Mouse (Mus musculus) midbrain, postnatal 0 days (tissue): Measurements from ENCODE around the gene Zfp37. TPM values are rescaled to one million over a fixed set of nuclear protein-coding genes. Genes with fewer than 3 reads are reported as not detected.

Experiments used
- ATAC-seq: fragments of 200-750 bp; cut with Nextera tagmentation; 2 replicates; pipeline ENCODE4 v1.8.0; 2017; ENCODE audit warnings: moderate number of reproducible peaks, mild to moderate bottlenecking, moderate TSS enrichment, moderate library complexity; ENCODE audit not compliant: low FRiP score
- DNase-seq: peaks from one replicate; pipeline ENCODE4 v3.0.0-alpha.2; 2015; ENCODE audit warnings: low spot score
- H3K27ac ChIP-seq: fragments of 300-500 bp; sonication (generic); 2 replicates; pipeline ENCODE4 v1.5.1; 2014; ENCODE audit warnings: low read depth, mild to moderate bottlenecking, low read length, mixed read lengths
- H3K27me3 ChIP-seq: fragments of 300-500 bp; sonication (generic); 2 replicates; pipeline ENCODE4 v1.6.1; 2014; ENCODE audit warnings: low read length, control low read depth, mixed read lengths; ENCODE audit not compliant: insufficient read depth
- H3K36me3 ChIP-seq: fragments of 300-500 bp; sonication (generic); 2 replicates; pipeline ENCODE4 v1.6.1; 2014; ENCODE audit warnings: low read length, control low read depth, mixed read lengths; ENCODE audit not compliant: insufficient read depth
- H3K4me1 ChIP-seq: fragments of 300-500 bp; sonication (generic); 2 replicates; pipeline ENCODE4 v1.6.1; 2014; ENCODE audit warnings: mild to moderate bottlenecking, control low read depth, antibody characterized with exemption, low read length, mixed read lengths; ENCODE audit not compliant: insufficient read depth
- H3K4me2 ChIP-seq: fragments of 300-500 bp; sonication (generic); 2 replicates; pipeline ENCODE4 v1.6.1; 2014; ENCODE audit warnings: low read depth, mild to moderate bottlenecking, low read length, mixed read lengths; ENCODE audit not compliant: poor library complexity, severe bottlenecking
- H3K4me3 ChIP-seq: fragments of 300-500 bp; sonication (generic); 2 replicates; pipeline ENCODE4 v1.5.1; 2014; ENCODE audit warnings: low read depth, mild to moderate bottlenecking, low read length, moderate library complexity
- H3K9ac ChIP-seq: fragments of 300-500 bp; sonication (generic); replicated peaks from 2 replicates; pipeline ENCODE4 v1.6.1; 2014; ENCODE audit warnings: mild to moderate bottlenecking, low read length, moderate library complexity, mixed read lengths; ENCODE audit not compliant: poor library complexity, severe bottlenecking
- H3K9me3 ChIP-seq: fragments of 300-500 bp; sonication (generic); 2 replicates; pipeline ENCODE4 v1.6.1; 2016; ENCODE audit warnings: low read length, control low read depth
- CTCF ChIP-seq: IDR thresholded peaks from 2 replicates; pipeline ENCODE4 v1.5.1; 2016; ENCODE audit warnings: antibody characterized with exemption, mild to moderate bottlenecking
- WGBS: fragments of 180-500 bp; shearing (Covaris S2); extraction: QIAGEN DNeasy Blood & Tissue Kit; methylation state at CpG from one replicate; pipeline ENCODE4 v1.1.7; 2014; 5-methylcytosine and 5-hydroxymethylcytosine counted together
- polyA plus RNA-seq: library from polyadenylated mRNA; unstranded; fragments of >200 nt; fragmentation: Nextera tagmentation; extraction: Ambion mirVana; gene quantifications from 2 replicates; pipeline ENCODE4 v1.2.1, GENCODE M21; 2015
- total RNA-seq: library from RNA; depleted of rRNA; stranded (reverse); fragments of >200 nt; gene quantifications from 2 replicates; pipeline ENCODE4 v1.2.3, GENCODE M21; 2014

Gene Zfp37
- total and polyA plus RNA-seq, 2 experiments from 2014 or later, result 20.5 to 25.1 TPM

- Histone ChIP-seq H3K4me1 (no peaks in the 10 kb centered on the region), H3K27ac (no peak overlapping the region), H3K36me3 (no peaks in the 10 kb centered on the region), H3K4me2 (no peak overlapping the region), H3K9ac (no peak overlapping the region), H3K4me3 (no peak overlapping the region), H3K9me3 (no peaks in the 10 kb centered on the region), H3K27me3 (no peaks in the 10 kb centered on the region)
- 36% methylated on average over 8 of the region's 8 CpGs for WGBS
- no peak for ATAC-seq
- TF ChIP-seq CTCF, result no peak
- no peak for DNase-seq
These were observed 26.1 kb upstream of the Zfp37 start for GRCm38 (mm10) chr4:62256931-62257330.

GRCm38 (mm10) chr4:62254551-62254950 is 23.7 kb upstream of the Zfp37 start:
- DNase-seq (no peak), ATAC-seq (no peak)
- H3K9me3 ChIP-seq, result no peaks in the 10 kb centered on the region
- H3K9ac ChIP-seq, result no peak overlapping the region
- H3K27me3 ChIP-seq, result no peaks in the 10 kb centered on the region
- H3K4me2 ChIP-seq, result no peak overlapping the region
- H3K4me3 ChIP-seq, result no peak overlapping the region
- no peaks in the 10 kb centered on the region for H3K36me3 ChIP-seq
- no peak overlapping the region for H3K27ac ChIP-seq
- 77% methylated on average over 8 of the region's 8 CpGs for WGBS
- no peak for TF ChIP-seq CTCF
- H3K4me1 ChIP-seq, result no peaks in the 10 kb centered on the region

- 87% methylated on average over 4 of the region's 4 CpGs for WGBS
- DNase-seq, result no peak
These were observed 20.9 kb upstream of the Zfp37 start for GRCm38 (mm10) chr4:62251776-62252175.

GRCm38 (mm10) chr4:62250896-62251544 is 20.2 kb upstream of the Zfp37 start:
- Histone ChIP-seq H3K4me2 (no peak overlapping the region), H3K4me3 (no peak overlapping the region), H3K9ac (no peak overlapping the region), H3K27me3 (no peaks in the 10 kb centered on the region), H3K4me1 (no peaks in the 10 kb centered on the region), H3K9me3 (no peaks in the 10 kb centered on the region), H3K27ac (no peak overlapping the region), H3K36me3 (no peaks in the 10 kb centered on the region)
- 38% methylated on average over 3 of the region's 3 CpGs for WGBS
- peak; percentile 54 for TF ChIP-seq CTCF
- DNase-seq, result no peak
- no peak for ATAC-seq

More at GRCm38 (mm10) chr4:62251776-62252175, 20.9 kb upstream of the Zfp37 start:
- Histone ChIP-seq H3K27ac (no peak overlapping the region), H3K4me2 (no peak overlapping the region), H3K4me1 (no peaks in the 10 kb centered on the region), H3K27me3 (no peaks in the 10 kb centered on the region), H3K9me3 (no peaks in the 10 kb centered on the region), H3K4me3 (no peak overlapping the region), H3K9ac (no peak overlapping the region), H3K36me3 (no peaks in the 10 kb centered on the region)
- no peak for TF ChIP-seq CTCF
- no peak for ATAC-seq

GRCm38 (mm10) chr4:62248328-62248727 is 17.5 kb upstream of the Zfp37 start:
- Histone ChIP-seq H3K9ac (no peak overlapping the region), H3K27me3 (no peaks in the 10 kb centered on the region), H3K27ac (no peak overlapping the region), H3K9me3 (no peaks in the 10 kb centered on the region), H3K4me1 (no peaks in the 10 kb centered on the region), H3K4me3 (no peak overlapping the region), H3K36me3 (no peaks in the 10 kb centered on the region), H3K4me2 (no peak overlapping the region)
- DNase-seq, result no peak
- 52% methylated on average over 4 of the region's 4 CpGs for WGBS
- ATAC-seq, result no peak
- no peak for TF ChIP-seq CTCF

- H3K27ac ChIP-seq, result no peak overlapping the region
- no peak overlapping the region for H3K9ac ChIP-seq
- no peaks in the 10 kb centered on the region for H3K27me3 ChIP-seq
- ATAC-seq (no peak), DNase-seq (no peak)
- H3K4me3 ChIP-seq, result no peak overlapping the region
- H3K9me3 ChIP-seq, result no peaks in the 10 kb centered on the region
- 57% methylated on average over 6 of the region's 6 CpGs for WGBS
- no peak overlapping the region for H3K4me2 ChIP-seq
- no peak for TF ChIP-seq CTCF
- H3K36me3 ChIP-seq, result no peaks in the 10 kb centered on the region
- no peaks in the 10 kb centered on the region for H3K4me1 ChIP-seq
These were observed 9.7 kb upstream of the Zfp37 start for GRCm38 (mm10) chr4:62240586-62240985.
